Mouse (Mus musculus): ENCODE data around the gene Inpp4a.

The Inpp4a gene

GRCm38 (mm10) chr1:37337273-37337672, 37.6 kb downstream of the Inpp4a start:
- TF ChIP-seq GATA4 (IDR thresholded peaks at IDR 0.05; ENCODE audit: insufficient replicate concordance, low read length): no peak

DNA sequence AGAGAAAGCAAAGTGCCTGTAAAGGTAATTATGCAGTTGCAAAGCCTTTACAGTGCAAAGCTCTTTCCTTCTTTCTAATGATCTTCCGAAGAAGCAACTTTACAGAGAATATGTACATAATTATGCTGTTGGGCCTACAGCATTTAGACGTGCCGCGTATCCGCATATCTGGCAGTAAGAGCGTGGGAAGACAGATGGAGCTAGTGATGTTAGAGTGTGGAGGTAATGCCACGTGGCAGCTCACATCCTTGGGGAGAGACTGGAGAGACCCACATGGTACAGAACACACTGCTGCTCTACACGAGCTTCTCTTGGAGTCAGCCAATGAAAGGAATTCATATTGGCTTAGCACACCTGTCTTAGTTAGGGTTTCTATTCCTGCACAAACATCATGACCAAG, 39.5 kb downstream of the Inpp4a start:
- no peak for TF ChIP-seq GATA4 (IDR thresholded peaks at IDR 0.05; ENCODE audit: insufficient replicate concordance, low read length)

GRCm38 (mm10) chr1:37341347-37341746, 41.7 kb downstream of the Inpp4a start:
- TF ChIP-seq GATA4 (IDR thresholded peaks at IDR 0.05; ENCODE audit: insufficient replicate concordance, low read length): no peak

DNA sequence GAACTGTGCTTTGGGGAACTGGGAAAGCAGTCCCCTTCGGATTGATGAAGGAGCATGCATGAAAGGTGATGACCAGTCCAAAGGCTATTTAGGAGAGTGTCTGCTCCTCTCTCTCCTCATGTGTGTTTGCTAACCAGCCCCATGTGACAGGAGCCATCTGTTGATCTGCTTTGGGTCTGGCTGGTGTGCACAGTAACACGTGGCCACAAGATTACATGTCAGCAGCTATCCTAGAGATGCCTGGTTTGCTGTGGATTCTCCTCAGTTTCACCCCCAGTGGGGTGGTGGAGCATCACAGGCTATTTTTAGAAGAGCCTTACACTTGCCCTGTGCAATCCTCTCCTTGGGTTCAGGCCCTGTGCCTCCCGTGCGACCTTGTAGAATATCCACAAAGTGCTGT, 42.2 kb downstream of the Inpp4a start:
- no peak for TF ChIP-seq GATA4 (IDR thresholded peaks at IDR 0.05; ENCODE audit: insufficient replicate concordance, low read length)

DNA sequence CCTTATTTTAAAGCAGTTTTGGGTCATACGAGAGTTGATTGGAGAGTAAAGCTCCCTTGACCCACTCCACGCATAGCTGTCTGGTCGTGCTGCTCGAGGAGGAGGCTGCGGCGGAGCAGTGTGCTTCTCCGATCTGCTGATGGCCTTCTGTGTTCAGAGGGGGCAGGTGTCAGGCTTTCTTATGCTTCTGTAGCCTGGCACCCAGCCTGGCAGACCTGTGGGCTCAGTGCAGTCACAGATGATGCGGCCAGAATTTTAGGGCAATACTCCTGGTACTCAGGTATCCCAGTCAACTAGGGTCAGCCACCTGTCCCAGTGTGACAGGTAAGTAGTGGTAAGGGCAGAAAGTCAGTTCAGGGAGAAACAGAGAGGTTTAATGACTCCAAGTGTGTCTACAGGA, 42.9 kb downstream of the Inpp4a start:
- no peak for TF ChIP-seq GATA4 (IDR thresholded peaks at IDR 0.05; ENCODE audit: insufficient replicate concordance, low read length)

GRCm38 (mm10) chr1:37343265-37343664, 43.6 kb downstream of the Inpp4a start:
- no peak for TF ChIP-seq GATA4 (IDR thresholded peaks at IDR 0.05; ENCODE audit: insufficient replicate concordance, low read length)

DNA sequence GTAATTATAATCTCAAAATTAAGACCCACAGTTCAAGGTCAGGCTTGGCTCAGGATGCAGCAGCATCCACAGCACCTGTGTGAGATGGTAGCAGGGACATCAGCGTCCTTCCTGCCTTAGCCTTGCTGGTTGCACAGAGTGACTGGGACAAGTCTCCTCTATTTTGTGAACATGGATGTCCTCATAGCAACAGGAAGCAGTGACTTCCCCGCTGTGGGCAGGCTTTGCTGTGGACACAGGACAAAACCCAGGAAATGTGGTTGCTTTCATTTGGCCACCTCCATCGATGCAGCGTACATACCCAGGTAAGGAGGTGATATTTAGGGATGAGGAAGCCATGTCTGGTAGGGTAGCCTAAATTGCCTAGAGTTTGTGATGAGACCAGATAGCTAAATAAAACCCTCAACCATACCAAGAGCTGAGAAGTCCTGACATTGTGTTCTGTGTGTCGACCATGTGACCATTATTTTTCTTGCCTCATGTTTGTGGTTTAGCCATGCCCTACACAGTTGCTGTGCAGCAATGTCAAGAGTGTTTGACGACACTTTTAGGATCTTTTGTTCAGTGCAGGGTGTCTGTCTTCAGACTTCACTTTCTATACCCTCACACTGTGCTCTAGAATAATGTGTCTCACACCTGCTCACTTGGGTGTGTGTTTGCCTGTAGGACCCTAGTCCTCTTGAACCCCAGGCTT, 44.7 kb downstream of the Inpp4a start:
- no peak for TF ChIP-seq GATA4 (IDR thresholded peaks at IDR 0.05; ENCODE audit: insufficient replicate concordance, low read length)

- no peak for TF ChIP-seq GATA4 (IDR thresholded peaks at IDR 0.05; ENCODE audit: insufficient replicate concordance, low read length)
These were observed 47.9 kb downstream of the Inpp4a start for GRCm38 (mm10) chr1:37347361-37348080.

DNA sequence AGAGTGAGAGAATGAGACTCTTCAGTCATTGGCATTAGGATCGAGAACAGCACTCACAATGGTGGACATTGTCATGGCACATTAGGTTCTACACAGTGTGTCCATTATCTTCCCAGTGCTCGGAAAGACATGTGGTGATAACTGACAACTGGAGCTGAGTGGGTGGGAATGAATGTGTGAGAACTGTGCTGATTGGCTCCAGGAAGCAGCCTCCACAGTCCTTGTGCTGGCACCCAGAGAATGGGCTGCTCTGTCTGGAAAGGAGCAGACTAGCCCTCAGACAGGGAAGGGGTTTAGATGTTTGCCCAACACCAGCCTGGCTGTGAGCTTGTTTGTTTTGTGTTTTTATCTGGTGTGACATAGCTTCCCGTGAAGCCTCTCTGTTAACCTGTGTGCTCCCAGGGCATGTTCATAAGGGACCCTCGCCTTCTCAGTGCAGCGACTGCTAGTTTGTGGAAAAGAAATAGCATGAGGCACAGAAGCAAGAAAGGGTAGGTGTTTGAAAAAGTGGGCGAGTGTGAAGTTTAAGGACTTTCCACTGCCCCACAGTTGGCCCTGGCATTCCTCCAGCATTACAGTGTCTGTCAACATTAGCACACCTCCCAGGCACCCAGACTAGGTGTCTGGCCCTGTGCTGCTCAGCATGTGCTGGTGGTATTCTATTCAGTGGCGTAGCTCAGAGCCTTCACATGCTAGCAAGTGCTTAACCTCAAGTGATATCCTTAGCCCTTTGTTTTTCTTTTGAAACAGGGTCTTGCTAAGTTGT, 51.4 kb downstream of the Inpp4a start:
- no peak for TF ChIP-seq GATA4 (IDR thresholded peaks at IDR 0.05; ENCODE audit: insufficient replicate concordance, low read length)

GRCm38 (mm10) chr1:37351961-37352360, 52.3 kb downstream of the Inpp4a start:
- no peak for TF ChIP-seq GATA4 (IDR thresholded peaks at IDR 0.05; ENCODE audit: insufficient replicate concordance, low read length)

DNA sequence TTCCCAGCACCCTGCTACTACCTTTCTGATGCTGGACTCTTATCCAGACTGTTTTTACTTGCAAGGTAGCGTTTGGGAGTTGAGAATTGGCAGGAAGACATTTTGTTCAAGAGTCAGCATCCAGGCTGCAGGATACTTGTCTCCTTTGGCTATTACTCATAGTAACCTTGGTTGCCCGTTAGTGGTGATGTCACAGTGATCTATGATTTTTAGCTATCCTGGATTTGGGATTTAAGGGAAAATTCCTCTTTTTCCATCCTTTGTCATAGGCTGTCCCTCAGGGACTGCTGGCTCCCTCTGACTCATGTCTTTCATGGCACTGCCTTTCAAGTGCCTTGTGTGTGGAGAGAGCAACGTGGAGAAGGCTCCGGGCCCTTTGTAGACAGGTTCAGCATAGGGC, 53.8 kb downstream of the Inpp4a start:
- no peak for TF ChIP-seq GATA4 (IDR thresholded peaks at IDR 0.05; ENCODE audit: insufficient replicate concordance, low read length)

DNA sequence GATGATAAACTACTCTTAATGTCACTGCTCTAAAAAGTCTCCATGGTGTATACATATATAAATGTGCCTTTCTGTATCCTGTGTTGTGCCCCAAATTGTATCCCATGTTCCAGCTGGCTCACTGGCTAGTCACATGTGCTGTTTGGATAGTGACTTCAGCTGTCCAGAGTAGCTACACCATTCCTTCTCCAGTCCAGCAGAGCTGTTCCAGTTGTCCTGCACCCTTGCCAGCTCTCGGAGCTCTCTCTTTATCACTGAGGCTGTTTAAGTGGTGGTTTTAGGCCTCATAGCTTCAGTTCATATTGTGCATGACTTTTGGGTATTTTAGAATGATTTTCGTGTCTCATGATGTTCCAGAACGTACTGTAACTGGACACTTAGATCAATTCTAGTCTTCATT, 55.8 kb downstream of the Inpp4a start:
- TF ChIP-seq GATA4 (IDR thresholded peaks at IDR 0.05; ENCODE audit: insufficient replicate concordance, low read length): no peak

DNA sequence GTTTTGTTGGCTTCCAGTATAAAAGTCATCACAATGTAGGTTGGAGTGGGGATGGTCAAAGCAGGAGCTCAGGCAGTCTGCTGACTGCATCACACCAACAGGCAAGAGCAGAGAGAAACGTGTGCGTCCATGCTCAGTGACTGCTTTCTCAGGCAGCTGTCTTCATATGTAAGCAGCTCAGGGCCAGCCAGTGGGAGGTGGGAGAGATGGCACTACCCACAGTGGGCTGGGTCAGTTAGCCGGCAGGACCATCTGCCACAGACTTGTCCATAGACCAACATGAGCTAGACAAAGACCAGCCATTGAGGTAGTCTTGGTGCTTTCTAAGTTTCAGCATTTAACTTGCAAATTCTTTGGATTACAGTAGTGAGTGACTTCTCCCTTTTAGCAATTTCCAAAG, 56.6 kb downstream of the Inpp4a start:
- TF ChIP-seq GATA4 (IDR thresholded peaks at IDR 0.05; ENCODE audit: insufficient replicate concordance, low read length): no peak

GRCm38 (mm10) chr1:37357173-37357572, 57.5 kb downstream of the Inpp4a start:
- TF ChIP-seq GATA4 (IDR thresholded peaks at IDR 0.05; ENCODE audit: insufficient replicate concordance, low read length): no peak

GRCm38 (mm10) chr1:37358621-37359020, 59.0 kb downstream of the Inpp4a start:
- TF ChIP-seq GATA4 (IDR thresholded peaks at IDR 0.05; ENCODE audit: insufficient replicate concordance, low read length): no peak
